Mouse (Mus musculus): Measurements from ENCODE around the gene 1600012H06Rik. TPM values are rescaled to one million over a fixed set of nuclear protein-coding genes. Genes with fewer than 3 reads are reported as not detected.
"Not testable (repeated sequence)": the region's sequence is repeated elsewhere in the genome, so short reads cannot be mapped to it uniquely, and the experiment has no call there.

Gene 1600012H06Rik
- polyA plus RNA-seq, 1 experiment from 2014 or later, result 27.3 TPM

GRCm38 (mm10) chr17:14990116-14990702 lies 47.2 kb downstream of the 1600012H06Rik start:
- not testable (repeated sequence) for ATAC-seq (ENCODE audit: low FRiP score, low read depth)
- WGBS, result 72% methylated on average over 4 of the region's 5 CpGs

GRCm38 (mm10) chr17:14992522-14993138 lies 49.6 kb downstream of the 1600012H06Rik start:
- H3K27me3 ChIP-seq; H3K36me3 ChIP-seq; H3K9ac ChIP-seq; H3K27ac ChIP-seq (replicated peaks); H3K9me3 ChIP-seq; H3K4me1 ChIP-seq (replicated peaks); H3K4me2 ChIP-seq; H3K4me3 ChIP-seq: not testable (repeated sequence)
- ATAC-seq (ENCODE audit: low FRiP score, low read depth), result peak; percentile 83
- no CpG with 5 or more reads among the region's 98 CpGs for WGBS

More at GRCm38 (mm10) chr17:14990116-14990702, 47.2 kb downstream of the 1600012H06Rik start:
- not testable (repeated sequence) for H3K4me2 ChIP-seq; H3K9me3 ChIP-seq; H3K36me3 ChIP-seq; H3K4me3 ChIP-seq; H3K27ac ChIP-seq (replicated peaks); H3K4me1 ChIP-seq (replicated peaks); H3K27me3 ChIP-seq; H3K9ac ChIP-seq

- not testable (repeated sequence) for H3K27me3 ChIP-seq; H3K36me3 ChIP-seq; H3K9me3 ChIP-seq; H3K4me3 ChIP-seq; H3K4me2 ChIP-seq; H3K27ac ChIP-seq (replicated peaks); H3K4me1 ChIP-seq (replicated peaks); H3K9ac ChIP-seq
- ATAC-seq (ENCODE audit: low FRiP score, low read depth), result peak; percentile 93
- WGBS, result no CpG with 5 or more reads among the region's 47 CpGs
Observed at GRCm38 (mm10) chr17:14993139-14993832, 50.3 kb downstream of the 1600012H06Rik start.

GRCm38 (mm10) chr17:14994140-14994539 lies 51.2 kb downstream of the 1600012H06Rik start:
- not testable (repeated sequence) for H3K36me3 ChIP-seq; H3K4me3 ChIP-seq; H3K27me3 ChIP-seq; ATAC-seq (ENCODE audit: low FRiP score, low read depth); H3K27ac ChIP-seq (replicated peaks); H3K4me1 ChIP-seq (replicated peaks); H3K4me2 ChIP-seq; H3K9ac ChIP-seq; H3K9me3 ChIP-seq
- no CpG with 5 or more reads among the region's 5 CpGs for WGBS

GRCm38 (mm10) chr17:15000047-15000446 lies 57.1 kb downstream of the 1600012H06Rik start:
- H3K9me3 ChIP-seq; H3K27me3 ChIP-seq; ATAC-seq (ENCODE audit: low FRiP score, low read depth); H3K27ac ChIP-seq (replicated peaks); H3K4me3 ChIP-seq; H3K36me3 ChIP-seq; H3K4me2 ChIP-seq; H3K9ac ChIP-seq; H3K4me1 ChIP-seq (replicated peaks): not testable (repeated sequence)
- WGBS, result no CpG with 5 or more reads among the region's 4 CpGs

GRCm38 (mm10) chr17:15009088-15009487 lies 66.1 kb downstream of the 1600012H06Rik start:
- not testable (repeated sequence) for H3K9me3 ChIP-seq; H3K36me3 ChIP-seq; H3K4me2 ChIP-seq; H3K4me1 ChIP-seq (replicated peaks); H3K4me3 ChIP-seq; H3K27me3 ChIP-seq; H3K9ac ChIP-seq; ATAC-seq (ENCODE audit: low FRiP score, low read depth); H3K27ac ChIP-seq (replicated peaks)
- no CpG with 5 or more reads among the region's 3 CpGs for WGBS

Other genes with a start within 250 kb of the 1600012H06Rik start
- 4.4 and 4.5 TPM in 2 replicates for gene Thbs2, start 248.9 kb upstream of the 1600012H06Rik start, polyA plus RNA-seq (2015; fragmentation: Nextera tagmentation; extraction: Ambion mirVana)
- 9.9 and 10.5 TPM in 2 replicates for gene Wdr27, start within 50 bp of the 1600012H06Rik start, polyA plus RNA-seq (2015; fragmentation: Nextera tagmentation; extraction: Ambion mirVana)
- 14.2 and 16.5 TPM in 2 replicates for gene Phf10, start 18.1 kb downstream of the 1600012H06Rik start, polyA plus RNA-seq (2015; fragmentation: Nextera tagmentation; extraction: Ambion mirVana)
- gene 9030025P20Rik, start 35.3 kb downstream of the 1600012H06Rik start, polyA plus RNA-seq (2015; fragmentation: Nextera tagmentation; extraction: Ambion mirVana), result 8.3 and 8.7 TPM in 2 replicates
- 0.29 and 0.59 TPM in 2 replicates for gene Gm3417, start 35.6 kb downstream of the 1600012H06Rik start, polyA plus RNA-seq (2015; fragmentation: Nextera tagmentation; extraction: Ambion mirVana)
- gene Gm3435, start 67.0 kb downstream of the 1600012H06Rik start, polyA plus RNA-seq (2015; fragmentation: Nextera tagmentation; extraction: Ambion mirVana), result 7.2 and 8.3 TPM in 2 replicates
- gene Ermard, start 98.0 kb downstream of the 1600012H06Rik start, polyA plus RNA-seq (2015; fragmentation: Nextera tagmentation; extraction: Ambion mirVana), result 69.1 and 73.3 TPM in 2 replicates
- gene Tcte3, start 98.3 kb downstream of the 1600012H06Rik start, polyA plus RNA-seq (2015; fragmentation: Nextera tagmentation; extraction: Ambion mirVana), result 0.52 and 0.71 TPM in 2 replicates
- 3.5 and 4.2 TPM in 2 replicates for gene Gm3448, start 98.4 kb downstream of the 1600012H06Rik start, polyA plus RNA-seq (2015; fragmentation: Nextera tagmentation; extraction: Ambion mirVana)

Data from hindbrain, embryonic 15.5 days (tissue).